Mouse (Mus musculus): ENCODE data around the gene Bod1l.

Bod1l gene

DNA sequence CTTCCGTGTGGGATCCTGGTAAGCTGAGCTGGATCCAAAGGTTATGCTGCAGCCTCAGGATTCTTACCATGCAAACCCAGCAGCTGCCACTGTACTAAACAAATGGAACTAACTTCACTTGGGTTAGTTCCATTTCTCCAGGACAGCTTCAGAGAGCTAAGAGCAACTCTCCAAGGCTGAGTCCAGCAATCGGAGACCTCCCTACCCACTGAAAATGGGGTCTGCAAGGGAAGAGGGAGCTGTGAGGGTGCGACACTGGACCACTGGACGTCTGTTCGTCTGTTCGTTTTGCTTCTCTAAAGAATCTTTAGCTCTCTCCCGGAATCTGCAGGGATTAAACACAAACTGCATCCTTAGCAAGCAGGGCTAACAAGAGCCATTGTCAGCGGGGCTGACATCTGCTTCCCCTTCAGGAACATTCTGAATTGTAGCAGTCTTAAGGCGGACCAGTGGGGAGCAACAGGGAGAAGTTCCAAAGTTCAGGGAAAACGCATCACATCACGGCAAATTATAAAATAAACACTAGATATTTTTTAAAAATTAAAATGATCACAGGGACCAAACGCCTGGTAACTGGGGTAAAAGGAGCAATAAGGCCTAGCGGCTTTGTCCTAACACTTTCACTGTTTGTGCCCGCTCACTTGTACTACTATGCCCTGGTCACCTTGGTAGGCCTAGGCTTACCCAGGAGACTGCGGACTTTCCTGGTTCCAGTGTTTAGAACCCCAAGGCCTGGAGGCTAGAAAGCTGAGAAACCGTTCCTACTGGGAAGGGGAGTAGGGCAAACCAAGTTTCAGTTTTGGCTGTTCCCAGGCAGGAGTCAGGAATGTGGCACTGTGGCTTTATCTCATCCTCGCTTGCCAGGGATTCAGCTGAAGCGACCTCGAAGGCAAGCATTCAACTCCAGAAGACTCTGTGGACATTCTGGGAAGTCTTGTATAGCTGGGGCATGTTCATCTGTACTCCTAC lies 85.2 kb downstream of the Bod1l start:
- no peak for DNase-seq (ENCODE audit: low spot score in 2 of 2)

DNA sequence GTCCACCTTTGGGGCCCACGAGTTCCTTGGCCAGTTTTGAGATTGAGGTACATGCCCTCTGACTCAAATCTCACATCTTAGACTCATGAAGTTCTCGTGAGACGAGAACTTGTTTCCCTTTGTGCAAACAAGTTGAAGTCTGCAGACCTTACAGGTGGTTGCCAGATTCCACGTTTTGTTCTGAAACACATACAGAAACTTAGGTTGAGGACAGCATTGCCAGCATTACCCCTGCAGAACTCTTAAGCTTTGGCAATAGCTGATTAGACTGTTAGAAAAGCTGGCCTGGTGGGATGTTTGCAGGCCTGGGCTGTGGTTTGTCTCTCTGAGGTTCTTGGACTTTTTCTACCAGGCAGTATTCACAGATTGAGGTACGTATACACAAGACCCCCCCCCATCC lies 86.8 kb downstream of the Bod1l start:
- no peak for DNase-seq (ENCODE audit: low spot score in 2 of 2)

DNA sequence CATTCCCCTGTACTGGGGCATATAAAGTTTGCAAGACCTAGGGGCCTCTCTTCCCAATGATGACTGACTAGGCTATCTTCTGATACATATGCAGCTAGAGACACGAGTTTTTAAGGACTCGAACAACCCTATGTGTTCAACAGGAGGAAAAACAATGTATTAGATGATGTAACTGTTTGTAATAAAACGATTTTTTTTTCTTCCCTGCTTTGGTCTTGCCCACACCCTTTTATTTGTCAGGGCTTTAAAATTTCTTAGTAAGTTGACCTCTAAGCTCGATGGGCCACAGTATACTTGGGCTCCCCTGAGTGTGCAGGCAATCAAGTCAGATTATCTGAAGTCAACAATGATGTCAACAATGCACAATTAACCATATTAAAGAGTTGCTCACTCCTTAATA lies 87.7 kb downstream of the Bod1l start:
- no peak for DNase-seq (ENCODE audit: low spot score in 2 of 2)

DNA sequence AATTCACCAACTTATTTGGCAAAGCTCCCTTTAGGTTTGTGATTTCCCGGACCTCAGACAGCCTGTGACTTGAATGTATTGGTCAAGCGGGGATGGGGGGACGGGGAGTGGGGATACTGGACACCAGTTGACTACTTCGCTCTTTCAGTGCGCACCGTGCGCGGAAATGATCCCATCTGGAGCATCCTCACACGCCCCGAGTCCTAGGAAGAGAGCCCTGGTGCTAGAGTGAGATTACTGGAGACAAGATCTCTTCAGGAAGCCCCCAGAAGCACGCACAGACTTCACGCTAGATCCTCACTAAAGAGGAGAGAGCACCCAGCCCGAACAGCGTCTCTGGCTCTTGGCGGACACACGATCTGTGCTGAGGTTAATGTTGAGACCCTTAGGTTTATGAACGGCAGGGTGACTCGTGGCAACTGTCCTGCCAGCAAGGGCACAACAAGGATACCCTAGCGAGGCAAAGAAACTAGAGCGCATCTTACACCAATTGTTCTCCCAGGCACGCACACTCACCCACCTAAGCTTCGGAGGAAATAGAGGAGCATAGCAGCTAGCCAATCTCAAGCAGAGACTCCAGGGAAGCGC lies 88.6 kb downstream of the Bod1l start:
- DNase-seq (ENCODE audit: low spot score in 2 of 2), result no peak

DNA sequence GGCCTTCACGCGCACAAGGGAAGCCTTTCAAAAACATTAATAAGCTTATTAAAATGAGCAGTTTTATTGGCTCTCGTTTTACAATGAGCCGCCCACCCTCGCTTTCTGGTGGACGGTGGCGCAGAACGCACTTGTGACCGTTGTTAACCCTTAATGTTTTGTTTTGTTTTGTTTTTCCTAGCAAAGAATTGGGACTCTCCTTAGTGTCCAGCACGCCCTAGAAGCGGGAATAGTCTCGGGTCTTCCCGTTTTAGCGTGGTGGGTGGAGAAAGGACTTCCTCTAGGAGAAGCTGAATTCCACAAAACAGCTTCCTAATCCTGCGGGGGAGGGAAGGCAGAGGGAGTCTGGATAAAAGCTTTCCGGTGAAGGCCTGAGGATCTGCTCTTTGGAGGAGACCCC lies 89.3 kb downstream of the Bod1l start:
- DNase-seq (ENCODE audit: low spot score in 2 of 2), result no peak

DNA sequence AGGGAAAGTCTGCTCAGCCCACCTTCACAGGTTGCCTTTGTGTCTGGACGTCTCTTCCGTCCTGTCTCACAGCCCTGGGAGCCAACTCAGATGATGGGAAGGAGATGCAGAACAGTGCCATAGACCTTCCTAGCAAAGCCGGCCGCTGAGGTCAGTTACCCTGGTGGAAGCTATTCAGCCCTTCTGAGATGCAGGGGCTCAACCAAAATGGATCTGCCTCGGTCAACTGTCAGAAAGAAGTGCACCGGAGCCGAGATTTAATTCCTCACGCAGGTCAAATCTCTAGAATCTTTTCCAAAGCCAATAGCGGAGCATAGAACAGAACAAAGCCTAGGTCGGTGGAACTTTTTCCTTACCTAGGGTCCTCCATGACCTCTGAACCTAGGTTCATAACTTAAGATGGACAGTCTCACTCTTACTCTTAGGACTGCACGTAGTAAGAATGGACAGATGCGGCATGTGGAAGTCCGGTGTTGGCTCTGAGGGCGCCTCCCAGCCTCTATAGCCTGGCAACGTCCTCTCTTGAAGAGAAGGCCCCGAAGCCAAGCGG lies 89.8 kb downstream of the Bod1l start:
- no peak for DNase-seq (ENCODE audit: low spot score in 2 of 2)

DNA sequence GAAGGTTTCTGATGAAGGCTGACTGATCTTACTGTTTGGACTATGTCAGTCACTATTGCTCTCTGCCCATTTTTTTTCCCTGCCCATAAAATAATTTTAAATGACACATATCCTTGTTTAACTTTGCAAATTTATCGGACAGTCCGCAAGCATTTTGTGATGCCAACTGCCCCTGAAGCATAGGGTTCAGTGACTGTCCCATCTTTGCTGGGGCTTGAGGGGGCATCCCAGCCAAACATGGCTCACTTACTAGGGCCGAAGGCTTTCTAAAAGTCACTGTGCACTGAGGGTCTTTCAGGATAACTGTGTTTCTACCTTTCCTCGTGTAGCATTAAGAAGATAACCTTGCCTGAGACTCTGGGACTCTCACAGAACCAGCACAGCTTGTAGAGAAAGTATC lies 91.4 kb downstream of the Bod1l start:
- DNase-seq (ENCODE audit: low spot score in 2 of 2), result no peak

DNA sequence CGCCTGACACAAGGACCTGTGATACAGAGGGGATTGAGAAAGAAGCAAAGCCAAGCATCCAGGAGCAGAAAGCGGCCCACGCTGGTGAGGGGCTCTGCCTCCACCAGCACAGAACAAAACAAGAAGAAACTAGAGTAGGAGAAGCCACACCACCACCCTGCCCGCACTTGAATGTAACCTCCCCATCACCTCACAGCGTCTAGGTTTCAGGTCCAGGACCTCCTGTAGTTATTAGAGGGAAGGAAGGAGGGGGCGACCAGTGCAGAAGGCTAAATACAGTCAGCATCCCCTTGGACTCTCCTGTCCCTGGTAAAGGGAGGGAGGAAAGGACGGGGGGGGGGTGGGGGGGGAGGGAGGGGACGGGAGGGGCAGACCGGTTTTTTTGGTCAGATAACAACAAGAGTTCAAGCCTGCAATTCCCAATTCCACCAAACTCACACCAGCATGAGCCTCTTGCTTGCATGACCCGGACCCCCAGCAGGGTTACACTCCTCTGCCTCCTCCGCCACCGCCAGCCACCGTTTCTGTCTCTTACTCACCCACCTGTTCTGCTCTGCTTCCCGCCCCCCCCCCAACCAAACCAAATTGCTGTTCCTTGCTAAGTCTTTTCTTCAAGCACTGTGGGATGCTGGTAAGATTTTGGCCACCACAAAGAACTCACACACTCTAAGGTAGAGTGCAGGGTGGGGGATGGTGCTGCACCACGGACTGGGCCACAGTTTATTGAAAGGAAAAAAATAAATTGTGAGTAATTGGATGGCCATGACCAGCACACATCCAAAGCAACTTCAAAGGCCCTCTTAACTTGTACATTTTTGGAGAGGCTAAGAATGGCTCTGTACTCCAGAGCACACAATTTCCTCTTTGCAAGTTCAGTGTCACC lies 99.0 kb downstream of the Bod1l start:
- no peak for DNase-seq (ENCODE audit: low spot score in 2 of 2)

DNA sequence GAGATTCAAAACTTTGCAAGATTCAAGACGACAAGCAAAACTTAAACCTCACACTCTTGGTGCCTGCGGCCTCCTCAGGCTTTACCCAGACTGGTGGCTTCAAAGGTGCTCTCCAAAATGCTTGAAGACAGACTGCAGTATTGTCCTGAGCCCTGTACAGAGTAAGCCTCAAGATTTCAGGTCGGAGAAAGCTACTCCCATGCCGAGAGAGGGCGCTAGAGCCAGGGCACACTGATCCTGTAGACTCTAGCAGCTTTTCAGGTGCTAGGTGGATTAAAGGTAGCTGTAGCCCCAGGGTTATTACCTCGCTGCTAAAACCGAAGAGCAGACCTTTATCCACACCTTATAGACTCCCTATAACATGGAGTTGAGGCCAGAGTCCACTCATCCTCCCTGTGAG lies 99.9 kb downstream of the Bod1l start:
- DNase-seq (ENCODE audit: low spot score in 2 of 2), result no peak

DNA sequence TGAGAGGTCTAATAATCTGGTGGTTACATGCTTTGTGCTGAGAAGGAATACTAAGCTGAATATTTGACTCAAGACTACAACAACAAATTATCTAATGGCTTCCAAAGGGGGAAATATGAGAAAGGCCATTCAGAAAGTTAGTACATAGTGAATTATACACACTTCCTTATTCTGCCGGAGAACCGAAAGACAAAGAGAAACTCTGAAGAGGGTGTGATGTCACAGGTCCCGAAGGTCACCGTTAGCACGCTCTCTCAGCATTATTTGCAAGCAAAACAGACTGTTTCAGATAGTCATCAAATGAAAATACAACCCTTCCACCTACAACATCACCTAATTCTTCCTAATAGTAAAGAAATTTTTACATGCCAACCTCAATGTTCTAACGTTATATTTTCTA lies 105.3 kb downstream of the Bod1l start:
- no peak for DNase-seq (ENCODE audit: low spot score in 2 of 2)
